Mouse (Mus musculus) myocyte (in vitro differentiated cells): ENCODE results near the gene Fam173a. TPM values are rescaled to one million over a fixed set of nuclear protein-coding genes. Genes with fewer than 3 reads are reported as not detected.

Experiments used
- H3K27me3 ChIP-seq: one replicate; pipeline ENCODE4 v1.6.1; 2011; ENCODE audit not compliant: control insufficient read depth, insufficient read depth, insufficient read length
- H3K36me3 ChIP-seq: one replicate; pipeline ENCODE4 v1.6.1; 2011; ENCODE audit not compliant: control insufficient read depth, insufficient read depth
- H3K4me2 ChIP-seq: one replicate; pipeline ENCODE4 v1.6.1; 2011; ENCODE audit warnings: low read depth, control low read depth
- H3K4me3 ChIP-seq: one replicate; pipeline ENCODE4 v1.5.1; 2011; ENCODE audit warnings: mild to moderate bottlenecking, control low read depth, moderate library complexity
- H3K79me2 ChIP-seq: one replicate; pipeline ENCODE4 v1.6.1; 2011; ENCODE audit not compliant: control insufficient read depth, insufficient read depth
- H3ac ChIP-seq: one replicate; pipeline ENCODE4 v1.6.1; 2011; ENCODE audit not compliant: control insufficient read depth, insufficient read length
- CEBPB ChIP-seq: IDR thresholded peaks from 2 replicates; pipeline ENCODE4 v1.6.1; 2011; ENCODE audit warnings: mild to moderate bottlenecking, moderate library complexity; ENCODE audit not compliant: poor library complexity, insufficient read depth, severe bottlenecking
- E2F4 ChIP-seq: IDR thresholded peaks from one replicate; pipeline ENCODE4 v1.6.1; 2011; ENCODE audit warnings: mild to moderate bottlenecking, control low read depth, moderate library complexity; ENCODE audit not compliant: insufficient read depth
- MAX ChIP-seq: IDR thresholded peaks from one replicate; pipeline ENCODE4 v1.6.1; 2011; ENCODE audit warnings: low read depth, mild to moderate bottlenecking, control low read depth
- MYOD1 ChIP-seq, 3 experiments: IDR thresholded peaks; one replicate each; pipeline ENCODE4 v1.6.1; 2011; ENCODE audit warnings: control low read depth in 2 of 3, low read depth in 2 of 3, mild to moderate bottlenecking in 2 of 3, moderate library complexity in 1 of 3; ENCODE audit not compliant: insufficient read length in 2 of 3, control insufficient read depth in 1 of 3
- MYOG ChIP-seq, 3 experiments: IDR thresholded peaks; one replicate each; pipeline ENCODE4 v1.6.1; 2011; ENCODE audit warnings: control low read depth in 2 of 3, low read depth in 2 of 3, mild to moderate bottlenecking in 2 of 3; ENCODE audit not compliant: insufficient read length in 2 of 3, control insufficient read depth in 1 of 3, insufficient read depth in 1 of 3
- POLR2A ChIP-seq: IDR thresholded peaks from one replicate; pipeline ENCODE4 v1.6.1; 2011; ENCODE audit warnings: low read depth, mild to moderate bottlenecking, control low read depth, moderate library complexity; ENCODE audit not compliant: insufficient read length
- POLR2AphosphoS2 ChIP-seq: IDR thresholded peaks from one replicate; pipeline ENCODE4 v1.6.1; 2011; ENCODE audit warnings: low read depth, control low read depth; ENCODE audit not compliant: insufficient read length
- REST ChIP-seq: IDR thresholded peaks from one replicate; pipeline ENCODE4 v1.6.1; 2011; ENCODE audit warnings: mild to moderate bottlenecking, control low read depth, moderate library complexity; ENCODE audit not compliant: insufficient read depth, insufficient read length
- SRF ChIP-seq: IDR thresholded peaks from one replicate; pipeline ENCODE4 v1.6.1; 2011; ENCODE audit warnings: low read depth; ENCODE audit not compliant: control insufficient read depth, insufficient read length
- TCF12 ChIP-seq: IDR thresholded peaks from one replicate; pipeline ENCODE4 v1.6.1; 2011; ENCODE audit warnings: mild to moderate bottlenecking, control low read depth; ENCODE audit not compliant: poor library complexity, insufficient read depth, severe bottlenecking
- TCF3 ChIP-seq: IDR thresholded peaks from one replicate; pipeline ENCODE4 v1.6.1; 2011; ENCODE audit warnings: low read depth, control low read depth; ENCODE audit not compliant: insufficient read length
- USF1 ChIP-seq: IDR thresholded peaks from one replicate; pipeline ENCODE4 v1.6.1; 2011; ENCODE audit warnings: low read depth, mild to moderate bottlenecking, control low read depth, moderate library complexity
- polyA plus RNA-seq: library from polyadenylated mRNA; unstranded; fragments of >200 nt; fragmentation: generic; extraction: Trizol; gene quantifications from one replicate; pipeline ENCODE4 v1.2.1, GENCODE M21; 2012; ENCODE audit warnings: missing spikeins

Gene Fam173a
- polyA plus RNA-seq, 1 experiment: 61.0 TPM

DNA sequence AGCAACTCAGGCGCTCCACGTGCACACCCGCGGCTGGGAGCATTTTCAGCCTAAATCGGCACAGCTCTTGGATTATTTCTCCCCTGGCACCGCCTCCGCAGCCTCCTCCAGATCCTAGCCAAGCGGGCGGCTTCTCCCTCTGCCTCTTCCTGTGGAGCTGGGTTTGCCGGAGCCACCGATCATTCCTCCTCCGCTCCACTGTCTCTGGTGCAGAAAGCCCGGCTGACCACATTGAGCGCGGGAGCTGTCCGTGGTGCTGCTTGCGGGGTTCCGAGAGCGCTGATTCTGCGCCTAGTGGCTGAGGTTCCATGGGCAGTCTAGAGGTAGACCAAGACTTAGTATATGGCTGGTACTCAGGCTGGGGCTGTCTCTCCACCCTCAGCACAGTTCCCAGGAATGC, 20.8 kb upstream of the Fam173a start:
- Histone ChIP-seq H3K27me3 (no peaks in the 10 kb centered on the region), H3K4me2 (no peak overlapping the region)

DNA sequence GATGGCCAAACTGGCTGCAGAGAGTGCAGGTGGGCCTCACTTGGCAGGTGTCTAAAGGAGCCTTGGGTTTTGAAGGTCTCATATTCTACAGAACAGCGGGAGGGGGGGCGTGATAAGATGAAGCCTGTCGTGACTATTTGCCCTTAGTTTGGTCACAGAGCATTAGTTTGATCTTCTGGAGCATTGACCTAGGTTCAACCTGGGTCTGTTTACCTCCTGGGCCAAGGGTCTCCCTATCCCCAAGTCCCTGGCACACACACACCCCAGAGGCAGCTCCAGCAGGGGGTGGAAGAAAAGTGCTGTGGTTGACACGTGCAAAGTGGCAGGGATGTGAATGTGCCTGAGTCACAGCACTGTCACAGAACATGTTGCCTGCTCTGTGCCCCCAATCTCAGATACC, 18.2 kb upstream of the Fam173a start:
- no peak overlapping the region for H3K4me3 ChIP-seq
- H3K4me2 ChIP-seq: no peak overlapping the region
- no peak overlapping the region for H3ac ChIP-seq
- H3K27me3 ChIP-seq: no peaks in the 10 kb centered on the region
- TF ChIP-seq TCF3: no peak
- TF ChIP-seq REST: no peak
- no peak for TF ChIP-seq SRF
- no peak for TF ChIP-seq POLR2A
- TF ChIP-seq MYOG (IDR thresholded peaks at IDR 0.05; ENCODE audit: control insufficient read depth in 1 of 3, insufficient read depth in 1 of 3, insufficient read length in 2 of 3, low read depth in 2 of 3): no peak
- TF ChIP-seq TCF12: no peak
- no peak for TF ChIP-seq E2F4
- TF ChIP-seq MAX: no peak
- no peak for TF ChIP-seq MYOD1 (IDR thresholded peaks at IDR 0.05; ENCODE audit: control insufficient read depth in 1 of 3, insufficient read length in 2 of 3, low read depth in 2 of 3)
- no peak for TF ChIP-seq POLR2AphosphoS2
- no peak for TF ChIP-seq CEBPB
- TF ChIP-seq USF1: no peak
- no peaks in the 10 kb centered on the region for H3K36me3 ChIP-seq
- no peaks in the 10 kb centered on the region for H3K79me2 ChIP-seq

More for the DNA sequence above, 20.8 kb upstream of the Fam173a start:
- no peak overlapping the region for H3K4me3 ChIP-seq
- TF ChIP-seq USF1 (no peak), TCF12 (no peak), MYOG (IDR thresholded peaks at IDR 0.05; ENCODE audit: control insufficient read depth in 1 of 3, insufficient read depth in 1 of 3, insufficient read length in 2 of 3, low read depth in 2 of 3) (peak in 1 of 3 experiments; percentile 14), REST (peak; percentile 99)
- no peak overlapping the region for H3ac ChIP-seq
- no peaks in the 10 kb centered on the region for H3K79me2 ChIP-seq
- H3K36me3 ChIP-seq: no peaks in the 10 kb centered on the region

DNA sequence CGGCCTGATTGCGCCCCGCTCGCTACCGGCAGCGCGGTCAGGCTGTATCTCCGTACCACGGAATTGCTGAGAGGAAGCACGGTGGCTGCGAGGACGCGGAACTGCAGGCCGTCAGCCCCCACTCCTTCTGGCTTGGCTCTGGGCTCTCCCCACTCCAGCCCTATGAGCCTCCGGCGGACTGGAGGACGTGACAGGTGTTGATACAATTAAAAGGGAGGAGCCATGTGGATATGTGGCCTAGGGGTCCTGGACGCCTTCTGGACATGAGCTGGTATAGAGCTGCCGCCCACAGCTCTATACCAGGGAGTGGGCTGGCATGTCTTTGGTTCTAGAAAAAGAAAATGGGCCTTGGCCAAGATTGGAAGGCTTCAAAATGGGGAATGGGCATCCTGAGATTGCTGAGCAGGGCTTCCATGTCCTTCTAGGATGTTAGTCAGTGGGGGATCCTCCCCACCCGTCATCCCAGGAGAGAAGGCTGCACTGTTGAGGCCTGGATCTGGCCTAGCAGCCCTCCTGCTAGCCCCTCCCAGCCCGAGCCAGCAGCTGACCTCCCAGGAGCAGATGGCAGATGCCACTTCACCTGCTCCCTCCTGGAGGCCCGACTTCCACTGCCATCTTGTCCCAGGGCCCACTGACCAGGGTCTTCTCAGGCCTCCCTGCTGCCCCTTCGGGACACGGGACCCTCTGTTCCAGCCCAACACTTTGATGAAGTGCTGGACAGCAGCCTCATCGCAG, 17.1 kb upstream of the Fam173a start:
- H3K27me3 ChIP-seq: no peaks in the 10 kb centered on the region
- H3K36me3 ChIP-seq: no peaks in the 10 kb centered on the region
- TF ChIP-seq SRF (no peak), MYOD1 (IDR thresholded peaks at IDR 0.05; ENCODE audit: control insufficient read depth in 1 of 3, insufficient read length in 2 of 3, low read depth in 2 of 3) (peak in 2 of 3 experiments; percentile 23 to 31), REST (no peak), USF1 (no peak), TCF12 (no peak), TCF3 (no peak), CEBPB (no peak), POLR2AphosphoS2 (no peak), MAX (no peak), POLR2A (no peak), MYOG (IDR thresholded peaks at IDR 0.05; ENCODE audit: control insufficient read depth in 1 of 3, insufficient read depth in 1 of 3, insufficient read length in 2 of 3, low read depth in 2 of 3) (peak in 2 of 3 experiments; percentile 51 to 74), E2F4 (no peak)
- H3ac ChIP-seq: peak overlapping the region; percentile 38
- H3K4me2 ChIP-seq: peak overlapping the region; percentile 77
- peak overlapping the region; percentile 26 for H3K4me3 ChIP-seq
- no peaks in the 10 kb centered on the region for H3K79me2 ChIP-seq

DNA sequence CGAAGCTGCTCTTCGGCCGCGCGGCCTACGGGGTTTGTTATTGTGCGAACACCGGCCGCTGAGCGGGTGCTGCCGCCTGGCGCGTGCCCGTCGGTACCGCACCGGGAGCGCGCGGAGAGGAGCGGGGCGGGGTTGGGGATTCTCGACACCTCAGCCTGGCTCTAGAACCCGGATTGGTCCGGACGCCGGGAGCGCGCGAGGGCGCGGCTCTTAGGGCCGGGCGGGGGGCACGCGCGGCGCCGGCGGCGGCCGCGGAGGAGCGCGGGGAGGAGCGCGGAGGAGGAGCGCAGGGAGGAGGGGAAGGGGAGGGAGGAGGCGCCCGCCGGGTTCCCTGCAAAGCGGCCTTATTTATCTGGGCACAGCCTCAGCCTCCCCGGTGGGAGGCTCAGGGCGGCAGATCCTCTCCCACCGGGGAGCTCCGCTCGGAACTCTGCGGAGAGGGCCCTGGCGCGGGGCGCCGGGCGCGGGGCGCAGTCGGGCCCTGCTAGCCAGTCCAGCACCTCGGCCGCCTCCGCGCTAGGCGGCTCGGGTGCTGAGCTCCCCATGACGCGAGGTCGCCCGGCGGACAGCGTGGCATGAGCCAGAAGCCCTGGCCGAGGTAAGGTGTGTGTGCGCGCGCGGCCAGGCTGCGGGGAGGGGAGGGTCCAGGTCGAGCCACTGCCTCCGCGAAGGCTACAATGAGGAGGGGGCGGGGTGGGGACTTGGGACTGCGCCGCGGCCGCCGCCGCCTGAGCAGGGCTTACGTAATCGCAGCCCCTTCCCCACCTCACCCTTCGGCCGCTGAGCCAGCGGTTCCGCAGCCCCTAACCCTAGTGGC, 16.3 kb upstream of the Fam173a start, which contains the start of gene Fbxl16:
Fbxl16 (plus strand) TSS at position 297 of the 817 bp plus-strand sequence.
- Histone ChIP-seq H3K4me2 (peak within 1 kb of the TSS; percentile 77), H3K79me2 (no peaks in the 10 kb centered on the region), H3K27me3 (no peaks in the 10 kb centered on the region), H3ac (peak within 1 kb of the TSS; percentile 38), H3K36me3 (no peaks in the 10 kb centered on the region), H3K4me3 (peak within 1 kb of the TSS; percentile 26)
- no peak for TF ChIP-seq MYOG (IDR thresholded peaks at IDR 0.05; ENCODE audit: control insufficient read depth in 1 of 3, insufficient read depth in 1 of 3, insufficient read length in 2 of 3, low read depth in 2 of 3)
- peak; percentile 43 for TF ChIP-seq POLR2A
